Mouse (Mus musculus) retina, postnatal 7 days (tissue): ENCODE data around the gene Dnah5.
"Not testable (repeated sequence)": the region's sequence is repeated elsewhere in the genome, so short reads cannot be mapped to it uniquely, and the experiment has no call there.

Experiments
- DNase-seq: peaks from one replicate; pipeline ENCODE4 v3.0.0-alpha.2; 2012; ENCODE audit warnings: low read depth, low spot score

Gene Dnah5

GRCm38 (mm10) chr15:28307131-28307530 is 103.6 kb downstream of the Dnah5 start:
- DNase-seq, result no peak

DNA sequence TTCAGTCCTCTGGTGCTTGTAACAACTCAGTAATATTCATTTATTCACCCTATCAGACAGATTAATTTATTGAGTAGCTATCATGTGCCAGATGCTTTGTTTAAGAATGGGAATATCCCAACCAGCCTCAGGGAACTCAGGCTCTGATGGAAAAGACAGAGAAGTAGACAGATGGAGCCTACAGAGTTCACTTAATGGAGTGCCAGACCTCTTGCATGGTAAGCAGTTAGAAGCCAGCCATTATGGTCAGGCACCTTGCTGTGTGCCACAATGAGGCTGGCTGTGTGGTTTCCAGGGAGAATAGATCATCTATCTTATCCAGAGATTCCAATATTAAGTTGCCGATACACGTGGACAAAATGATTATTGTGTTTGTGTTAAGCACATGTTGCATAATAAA is 104.3 kb downstream of the Dnah5 start:
- DNase-seq, result no peak

DNA sequence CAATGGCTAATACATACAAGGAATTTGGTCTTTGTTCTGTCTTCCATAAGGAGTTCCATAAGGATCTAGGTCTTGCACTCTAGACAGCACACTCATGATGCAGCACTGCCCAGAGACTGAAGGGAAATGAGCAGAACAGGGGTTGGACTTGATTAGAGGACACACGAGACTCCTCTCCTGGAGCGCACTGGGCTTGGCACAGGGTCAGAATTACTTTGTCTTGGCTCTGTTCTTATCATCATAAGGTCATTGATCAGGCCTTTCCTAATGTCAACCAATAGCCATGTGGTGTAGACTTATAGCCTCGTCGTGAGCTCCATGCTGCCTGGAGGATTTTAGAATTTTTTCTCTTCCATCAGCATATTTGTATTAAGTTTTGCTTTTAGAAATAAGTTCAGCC is 107.0 kb downstream of the Dnah5 start:
- no peak for DNase-seq

DNA sequence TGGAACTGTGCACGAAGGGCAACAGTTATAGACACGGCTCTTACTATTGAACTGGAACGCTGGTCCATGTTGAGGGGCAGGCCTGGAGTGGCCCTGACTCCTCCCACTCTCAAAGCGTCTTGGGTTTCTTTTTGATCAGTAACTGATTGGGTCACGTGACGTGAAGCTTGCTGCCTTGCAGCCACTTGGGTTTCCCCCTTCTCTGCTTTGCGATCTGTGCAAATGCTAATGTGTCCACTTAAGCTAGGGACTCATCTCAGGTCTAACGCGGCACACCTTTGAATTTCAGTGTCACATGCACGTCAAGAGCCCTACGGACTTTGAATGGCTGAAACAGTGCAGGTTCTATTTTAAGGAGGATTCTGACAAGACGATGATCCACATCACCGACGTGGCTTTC is 109.9 kb downstream of the Dnah5 start:
- DNase-seq, result no peak

- DNase-seq, result peak; percentile 38
These were observed 112.4 kb downstream of the Dnah5 start for GRCm38 (mm10) chr15:28315812-28316528.

DNA sequence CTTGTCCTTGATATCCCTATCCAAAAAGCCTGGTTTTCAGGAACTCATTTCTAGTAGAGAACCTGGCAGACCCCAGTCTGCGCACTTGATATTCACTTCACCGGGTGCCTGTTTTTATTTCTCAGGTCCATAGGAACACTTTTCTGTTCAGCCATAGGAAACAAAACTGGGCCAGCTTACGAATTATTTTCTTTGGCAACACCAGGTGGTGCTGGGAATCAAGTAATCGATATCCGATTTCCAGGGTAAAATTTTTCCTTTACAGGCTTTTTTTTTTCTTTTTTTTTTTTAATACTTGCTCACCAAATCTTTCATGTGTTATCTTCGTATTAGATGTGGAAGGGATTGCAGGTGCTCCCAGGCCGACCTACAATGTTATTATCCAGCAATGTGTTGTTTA is 119.0 kb downstream of the Dnah5 start:
- DNase-seq, result no peak

DNA sequence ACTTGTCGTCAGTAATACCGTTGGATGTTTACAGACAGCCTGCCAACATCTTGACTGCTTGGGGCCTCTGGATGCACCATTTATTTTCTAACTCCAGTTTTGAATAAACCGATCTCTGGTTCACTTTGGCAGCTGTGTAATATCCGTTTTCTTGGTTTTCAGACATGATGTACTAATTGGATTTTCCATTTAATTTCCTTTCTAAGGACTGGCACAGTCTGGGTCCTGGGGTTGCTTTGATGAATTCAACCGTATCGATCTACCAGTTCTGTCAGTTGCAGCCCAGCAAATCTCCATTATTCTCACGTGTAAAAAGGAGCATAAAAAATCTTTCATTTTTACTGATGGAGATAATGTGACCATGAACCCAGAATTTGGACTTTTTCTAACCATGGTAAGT is 123.4 kb downstream of the Dnah5 start:
- DNase-seq, result no peak

DNA sequence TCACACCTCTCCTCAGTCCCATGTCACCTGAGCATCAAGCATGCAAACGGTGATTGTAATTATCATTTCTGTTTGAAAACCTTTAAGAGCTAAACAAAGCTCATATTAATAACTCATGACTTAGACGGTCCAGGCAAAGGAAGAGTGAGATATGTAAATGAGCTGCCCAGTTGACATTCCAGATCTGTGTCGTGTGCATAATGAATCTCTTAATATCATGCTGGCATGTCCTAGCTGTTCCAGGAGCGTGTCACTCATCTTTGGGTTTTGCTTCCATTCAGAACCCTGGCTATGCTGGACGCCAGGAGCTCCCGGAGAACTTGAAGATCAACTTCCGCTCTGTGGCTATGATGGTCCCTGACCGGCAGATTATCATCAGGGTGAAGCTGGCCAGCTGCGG is 123.9 kb downstream of the Dnah5 start:
- DNase-seq, result no peak

GRCm38 (mm10) chr15:28341151-28341550 is 137.6 kb downstream of the Dnah5 start:
- no peak for DNase-seq

DNA sequence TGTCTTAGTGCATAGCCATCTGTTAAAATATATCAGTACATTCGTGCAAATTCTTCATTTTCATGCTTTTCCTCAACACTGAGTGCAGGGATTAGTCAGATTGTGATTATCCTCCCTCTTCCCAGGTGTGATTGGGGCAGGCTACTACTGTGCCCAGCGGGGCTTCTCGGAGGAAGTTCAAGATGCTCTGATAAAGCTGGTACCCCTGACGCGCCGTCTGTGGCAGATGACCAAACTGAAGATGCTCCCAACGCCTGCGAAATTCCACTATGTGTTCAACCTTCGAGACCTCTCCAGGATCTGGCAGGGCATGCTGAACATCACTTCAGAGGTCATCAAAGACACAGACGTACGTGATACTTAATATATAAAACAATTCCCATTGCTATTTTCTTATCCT is 164.0 kb downstream of the Dnah5 start:
- no peak for DNase-seq

DNA sequence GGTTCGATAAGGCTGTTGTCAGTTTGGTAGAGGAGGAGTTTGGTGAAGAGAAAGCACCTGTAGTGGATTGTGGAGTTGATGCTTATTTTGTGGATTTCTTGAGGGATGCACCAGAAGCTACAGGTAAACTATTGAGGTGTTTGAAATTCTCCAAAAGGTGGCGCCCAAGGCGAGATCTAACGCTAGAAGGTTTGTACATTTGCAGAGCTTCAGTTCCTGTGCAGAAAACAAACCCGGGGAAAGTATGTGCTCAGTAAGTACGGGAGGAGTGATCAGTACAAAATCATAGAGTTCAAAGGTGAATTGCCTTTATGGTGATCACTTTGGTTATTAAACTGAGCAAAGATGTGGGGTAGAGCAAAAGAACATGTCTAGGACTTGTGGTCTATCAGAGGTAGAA is 166.9 kb downstream of the Dnah5 start:
- DNase-seq, result no peak

DNA sequence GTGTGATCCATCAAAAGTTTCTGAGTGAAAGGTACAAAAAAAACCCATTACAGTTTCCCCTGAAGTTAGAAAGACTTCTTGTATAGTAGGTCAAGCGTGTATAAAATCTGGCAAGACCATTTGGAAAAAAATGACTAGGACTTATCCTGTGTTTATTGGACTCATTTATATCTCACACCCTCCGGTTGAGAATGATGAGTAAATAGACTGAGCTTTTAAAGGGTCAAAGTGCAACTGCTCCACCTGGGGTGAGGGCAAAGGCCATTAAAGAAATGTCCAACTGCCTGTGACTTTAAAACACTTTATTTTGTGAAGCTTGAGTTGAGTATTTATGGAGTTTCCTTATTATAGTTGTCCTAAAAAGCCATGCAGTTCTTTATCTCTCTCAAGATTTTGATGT is 168.0 kb downstream of the Dnah5 start:
- no peak for DNase-seq

- no peak for DNase-seq
These were observed 170.8 kb downstream of the Dnah5 start for GRCm38 (mm10) chr15:28374394-28374793.

- DNase-seq, result no peak
These were observed 177.4 kb downstream of the Dnah5 start for GRCm38 (mm10) chr15:28380909-28381308.

DNA sequence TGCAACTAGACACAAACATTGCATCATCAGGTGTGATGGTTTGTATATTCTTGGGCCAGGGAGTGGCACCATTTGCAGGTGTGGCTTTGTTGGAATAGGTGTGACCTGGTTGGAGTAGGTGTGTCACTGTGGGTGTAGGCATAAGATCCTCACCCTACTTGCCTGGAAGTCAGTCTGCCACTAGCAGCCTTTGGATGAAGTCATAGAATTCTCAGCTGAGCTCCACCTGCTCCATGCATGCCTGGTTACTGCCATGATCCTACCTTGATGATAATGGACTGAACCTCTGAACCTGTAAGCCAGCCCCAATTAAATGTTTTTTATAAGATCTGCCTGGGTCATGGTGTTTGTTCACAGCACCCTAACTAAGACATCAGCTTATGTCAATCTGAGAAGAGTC is 190.2 kb downstream of the Dnah5 start:
- not testable (repeated sequence) for DNase-seq

DNA sequence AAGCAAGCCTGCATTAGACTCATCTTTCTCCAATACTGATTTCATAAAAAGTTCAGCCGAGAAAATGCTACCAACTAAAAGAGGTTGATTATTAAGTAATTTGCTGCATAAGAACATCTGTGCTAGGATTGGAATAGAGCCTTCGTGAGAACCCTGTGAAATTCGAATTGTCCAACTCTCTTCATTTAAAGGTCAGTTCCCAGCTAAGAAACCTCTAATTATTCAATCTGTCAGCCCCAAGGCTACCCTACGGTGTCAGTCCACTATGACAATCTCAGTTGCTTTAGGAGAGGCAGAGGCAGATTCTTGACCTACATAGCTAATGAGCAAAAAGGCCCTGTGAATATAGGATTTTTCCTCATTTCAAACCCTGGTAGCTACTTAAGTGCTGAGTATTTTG is 191.9 kb downstream of the Dnah5 start:
- no peak for DNase-seq

DNA sequence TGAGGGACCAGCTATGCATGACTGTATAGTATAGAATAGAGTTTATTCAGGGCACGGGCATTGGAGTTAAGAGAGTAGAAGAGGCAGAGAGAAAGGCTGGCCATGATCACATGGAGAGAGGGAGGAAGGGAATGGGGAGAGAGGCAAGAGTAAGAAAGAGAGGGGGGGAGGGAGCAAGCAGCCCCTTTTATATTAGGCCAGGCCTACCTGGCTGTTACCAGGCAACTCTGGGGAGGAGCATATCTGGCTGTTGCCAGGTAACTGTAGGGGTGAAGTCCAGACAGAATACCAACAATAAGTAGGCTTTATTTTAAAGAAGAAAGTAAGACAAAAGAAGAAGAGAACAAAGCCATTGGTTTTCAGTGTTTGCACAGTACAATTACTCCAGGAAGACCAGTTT is 194.9 kb downstream of the Dnah5 start:
- DNase-seq, result no peak

GRCm38 (mm10) chr15:28399258-28399657 is 195.7 kb downstream of the Dnah5 start:
- no peak for DNase-seq

DNA sequence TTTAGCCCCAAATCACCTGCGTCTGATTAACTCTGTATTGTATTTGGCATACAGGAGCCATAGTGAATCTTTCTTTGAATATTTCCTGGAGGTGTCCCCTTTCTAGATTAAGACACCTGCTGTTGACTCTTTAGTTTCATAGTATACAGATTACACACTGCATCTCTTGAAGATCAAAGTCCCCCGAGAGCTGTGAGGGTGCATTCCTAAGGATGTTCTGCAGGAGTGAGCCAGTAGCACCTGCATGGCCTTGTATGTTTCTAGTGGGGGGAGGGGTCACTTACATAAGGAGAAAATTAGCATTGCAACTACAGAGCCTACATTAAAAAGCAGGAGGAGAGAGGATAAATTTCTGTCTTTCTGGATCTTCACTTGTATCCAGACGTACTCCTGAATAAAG is 201.1 kb downstream of the Dnah5 start:
- no peak for DNase-seq

DNA sequence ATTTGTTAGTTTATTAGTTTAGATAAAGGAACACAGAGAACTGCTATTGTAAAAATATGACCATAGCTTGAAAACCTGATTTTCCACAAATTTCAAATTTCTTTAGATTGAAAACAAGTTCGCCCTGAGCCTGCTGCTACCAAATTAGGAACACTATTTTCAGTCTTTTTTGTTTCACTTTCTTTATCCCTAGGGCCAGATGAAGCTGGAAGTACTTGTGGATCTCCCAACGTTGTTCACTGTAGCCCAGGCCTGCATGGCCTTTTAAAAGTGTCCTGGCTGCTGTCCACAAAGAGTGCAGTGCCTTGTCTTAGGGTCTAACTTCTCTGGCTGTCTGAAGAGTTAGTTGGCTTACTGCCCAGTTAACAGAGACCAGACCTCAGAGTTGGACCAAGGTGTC is 201.6 kb downstream of the Dnah5 start:
- DNase-seq, result no peak

GRCm38 (mm10) chr15:28439702-28440101 is 236.2 kb downstream of the Dnah5 start:
- DNase-seq, result no peak

DNA sequence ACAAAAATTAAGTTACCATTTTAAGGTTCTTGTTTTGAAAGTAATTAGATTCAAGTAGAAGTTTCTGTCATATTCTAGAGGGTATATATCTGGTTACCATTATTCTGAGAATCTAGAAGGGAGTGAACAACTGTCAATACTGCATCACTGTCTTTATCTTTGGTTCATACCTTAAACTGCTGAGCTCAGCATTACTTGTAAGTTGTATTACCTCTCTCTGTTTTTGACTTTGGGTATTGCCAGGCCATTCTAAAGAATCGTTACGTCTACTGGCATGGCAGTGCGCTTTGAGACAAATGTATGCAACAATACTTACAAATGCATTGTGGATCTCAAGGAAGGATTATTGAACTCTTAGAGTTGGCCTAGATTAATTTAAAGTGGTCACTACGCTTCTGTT is 240.9 kb downstream of the Dnah5 start:
- DNase-seq, result no peak

DNA sequence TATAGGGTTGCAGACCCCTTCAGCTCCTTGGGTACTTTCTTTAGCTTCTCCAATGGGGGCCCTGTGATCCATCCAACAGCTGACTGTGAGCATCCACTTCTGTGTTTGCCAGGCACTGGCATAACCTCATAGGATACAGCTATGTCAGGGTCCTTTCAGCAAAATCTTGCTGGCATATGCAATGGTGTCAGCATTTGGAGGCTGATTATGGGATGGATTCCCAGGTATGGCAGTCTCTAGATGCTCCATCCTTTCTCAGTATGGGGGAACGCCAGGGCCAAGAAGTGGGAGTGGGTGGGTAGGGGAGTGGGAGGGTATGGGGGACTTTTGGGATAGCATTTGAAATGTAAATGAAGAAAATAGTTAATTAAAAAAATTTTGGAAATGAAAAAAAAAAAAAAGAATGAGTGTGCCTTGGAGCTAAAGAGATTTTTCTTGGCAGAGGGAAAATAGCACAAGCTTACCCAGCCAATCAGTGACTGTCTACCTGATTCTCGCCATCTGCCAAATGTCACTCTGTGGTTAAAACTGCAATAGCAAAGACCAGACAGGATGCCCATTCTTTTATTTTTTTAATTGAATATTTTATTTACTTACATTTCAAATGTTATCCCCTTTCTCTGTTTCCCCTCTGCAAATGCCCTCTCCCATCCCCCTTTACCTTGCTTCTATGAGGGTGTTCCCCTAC is 257.7 kb downstream of the Dnah5 start:
- DNase-seq, result not testable (repeated sequence)
